Comparison of ENCODE assay signal across 8 mouse cellular contexts in genomic region chr19:56356480-56357373, GRCm38 (mm10). TPM values are rescaled to one million over a fixed set of nuclear protein-coding genes. Genes with fewer than 3 reads are reported as not detected.
DNase-seq lines count a peak whose midpoint lies in the region; ATAC-seq and TF ChIP-seq lines count a peak whose summit lies in the region.

No protein-coding gene starts in this region.

- no peak for TF ChIP-seq POLR2A in ES-Bruce4 (IDR thresholded peaks at IDR 0.05; ENCODE audit: insufficient read depth, low read length)

- no peak for ATAC-seq in kidney, postnatal 0 days (replicated peaks; ENCODE audit: low FRiP score, low read depth)
- ATAC-seq in liver, postnatal 0 days, result peak; percentile 23; the same call in 1 of the 2 replicates
- ATAC-seq in monocyte, adult 5-6 weeks (replicated peaks; ENCODE audit: insufficient number of reproducible peaks, low FRiP score, low TSS enrichment, poor library complexity, severe bottlenecking), result no peak

- no peak overlapping the region for H3K9ac ChIP-seq in ES-Bruce4 (ENCODE audit: low read depth, poor library complexity, severe bottlenecking)
- no peak overlapping the region for H3K9ac ChIP-seq in kidney, postnatal 0 days (ENCODE audit: low read depth, low read length)
- H3K9ac ChIP-seq in liver, postnatal 0 days (replicated peaks), result no peak overlapping the region

- peak; percentile 76 for TF ChIP-seq CTCF in ES-Bruce4 (IDR thresholded peaks at IDR 0.05; ENCODE audit: low read depth, low read length)
- TF ChIP-seq CTCF in kidney, postnatal 0 days (IDR thresholded peaks at IDR 0.05; ENCODE audit: low read depth), result peak; percentile 92
- TF ChIP-seq CTCF in liver, postnatal 0 days (IDR thresholded peaks at IDR 0.05; ENCODE audit: low read depth), result peak; percentile 93

- no peak overlapping the region for H3K4me3 ChIP-seq in ES-Bruce4 (ENCODE audit: low read depth, low read length)
- H3K4me3 ChIP-seq in kidney, postnatal 0 days (replicated peaks; ENCODE audit: low read depth, low read length), result no peak overlapping the region
- H3K4me3 ChIP-seq in liver, postnatal 0 days (ENCODE audit: low read depth, low read length), result no peak overlapping the region

- WGBS in kidney, postnatal 0 days, result 29% methylated on average over 17 of the region's 17 CpGs
- 37% methylated on average over 17 of the region's 17 CpGs for WGBS in liver, postnatal 0 days (ENCODE audit: insufficient replicate concordance)

- H3K4me2 ChIP-seq in kidney, postnatal 0 days (ENCODE audit: low read length), result peak overlapping the region; percentile 25; the same call in 1 of the 2 replicates
- peak overlapping the region; percentile 42 for H3K4me2 ChIP-seq in liver, postnatal 0 days (ENCODE audit: low read depth, low read length)

- TF ChIP-seq EP300 in ES-Bruce4 (IDR thresholded peaks at IDR 0.05; ENCODE audit: insufficient read depth, low read depth, low read length), result no peak
- TF ChIP-seq EP300 in liver, postnatal 0 days (IDR thresholded peaks at IDR 0.05; ENCODE audit: low read depth), result no peak

- DNase-seq in 416B (ENCODE audit: low read depth), result peak; percentile 70
- DNase-seq in cerebellum, postnatal 36 days, result peak; percentile 38 to 39
- peak; percentile 49 to 76 for DNase-seq in gastrocnemius, postnatal 4 days (ENCODE audit: low spot score in 2 of 2)
- peak; percentile 82 for DNase-seq in kidney, postnatal 0 days (ENCODE audit: low spot score)
- DNase-seq in liver, postnatal 0 days, result peak; percentile 88
- peak; percentile 82 for DNase-seq in retina, postnatal 1 day

- no peaks in the 10 kb centered on the region for H3K9me3 ChIP-seq in ES-Bruce4 (replicated peaks; ENCODE audit: control insufficient read depth, insufficient read depth, low read length, poor library complexity, severe bottlenecking)
- no peaks in the 10 kb centered on the region for H3K9me3 ChIP-seq in kidney, postnatal 0 days (replicated peaks; ENCODE audit: low read length)
- 0 out of 2 replicates have a peak, but pooled peaks cover 3% of the 10 kb centered on the region for H3K9me3 ChIP-seq in liver, postnatal 0 days (ENCODE audit: low read length)

- H3K36me3 ChIP-seq in ES-Bruce4 (ENCODE audit: control insufficient read depth, insufficient read depth, low read length, poor library complexity, severe bottlenecking), result no peaks in the 10 kb centered on the region
- no peaks in the 10 kb centered on the region for H3K36me3 ChIP-seq in kidney, postnatal 0 days (ENCODE audit: insufficient read depth, low read length)
- no peaks in the 10 kb centered on the region for H3K36me3 ChIP-seq in liver, postnatal 0 days (replicated peaks; ENCODE audit: insufficient read depth, low read length)

- no peaks in the 10 kb centered on the region for H3K4me1 ChIP-seq in ES-Bruce4 (ENCODE audit: control insufficient read depth, insufficient read depth, low read length)
- no peaks in the 10 kb centered on the region for H3K4me1 ChIP-seq in kidney, postnatal 0 days (replicated peaks; ENCODE audit: insufficient read depth, low read length)
- H3K4me1 ChIP-seq in liver, postnatal 0 days (ENCODE audit: insufficient read depth), result no peaks in the 10 kb centered on the region

- H3K27me3 ChIP-seq in ES-Bruce4 (ENCODE audit: control insufficient read depth, insufficient read depth, low read length, poor library complexity, severe bottlenecking), result no peaks in the 10 kb centered on the region
- no peaks in the 10 kb centered on the region for H3K27me3 ChIP-seq in kidney, postnatal 0 days (ENCODE audit: insufficient read depth, low read length)
- H3K27me3 ChIP-seq in liver, postnatal 0 days (ENCODE audit: insufficient read depth, low read length), result no peaks in the 10 kb centered on the region

- H3K27ac ChIP-seq in ES-Bruce4 (ENCODE audit: insufficient read depth, low read length), result no peak overlapping the region
- H3K27ac ChIP-seq in kidney, postnatal 0 days, result no peak overlapping the region
- H3K27ac ChIP-seq in liver, postnatal 0 days (ENCODE audit: low read depth), result no peak overlapping the region

RNA-seq across cellular contexts. Expression of gene Nrap, which starts 33.1 kb away (rescaled TPM):
- not detected in 2 replicates for polyA plus RNA-seq in ES-Bruce4 (2011; ENCODE audit: insufficient read depth, insufficient read length, low read depth, missing spikeins)
- total RNA-seq in gastrocnemius, postnatal 4 days (2021), result 100 to 1,000 TPM; 293 to 350 TPM
- 0.41 and 0.42 TPM in 2 replicates for polyA plus RNA-seq in kidney, postnatal 0 days (2015; fragmentation: Nextera tagmentation; extraction: Ambion mirVana)
- 0.16 and 0.47 TPM in 2 replicates for polyA plus RNA-seq in liver, postnatal 0 days (2015; fragmentation: Nextera tagmentation; extraction: Ambion mirVana)
- total RNA-seq in monocyte, adult 5-6 weeks (2017), result 0.43 TPM in 1 of 3 replicates, not detected in the others

RNA-seq across cellular contexts. Expression of gene Casp7, which starts 40.2 kb away (rescaled TPM):
- polyA plus RNA-seq in ES-Bruce4 (2011; ENCODE audit: insufficient read depth, insufficient read length, low read depth, missing spikeins), result 17.0 and 19.8 TPM in 2 replicates
- 10 to 100 TPM; 18.0 to 18.7 TPM for total RNA-seq in gastrocnemius, postnatal 4 days (2021)
- 24.2 and 28.6 TPM in 2 replicates for polyA plus RNA-seq in kidney, postnatal 0 days (2015; fragmentation: Nextera tagmentation; extraction: Ambion mirVana)
- polyA plus RNA-seq in liver, postnatal 0 days (2015; fragmentation: Nextera tagmentation; extraction: Ambion mirVana), result 9.8 and 10.1 TPM in 2 replicates
- total RNA-seq in monocyte, adult 5-6 weeks (2017), result 24.3 to 36.1 TPM (median 25.4 TPM) in 3 replicates
